Mouse (Mus musculus) left cerebral cortex, postnatal 14 days (tissue): ENCODE measurements around the gene Sec61a1. TPM values are rescaled to one million over a fixed set of nuclear protein-coding genes. Genes with fewer than 3 reads are reported as not detected.

ENCODE experiments used
- DNase-seq, 2 experiments: peaks; one replicate each; pipeline ENCODE4 v3.0.0; 2021 to 2022; ENCODE audit warnings: low spot score in 2 of 2, mixed read lengths in 1 of 2
- intact Hi-C: fragments of 180-260 bp; cut with DNase I; formaldehyde crosslinking; loops from one replicate; pipeline ENCODE4 v1.15.1; 2025
- total RNA-seq, 2 experiments: library from RNA; stranded (reverse); gene quantifications; 2 replicates each; pipeline ENCODE4 v1.2.3; 2021

Sec61a1 gene
- total RNA-seq, 2 experiments from 2014 or later = 103 to 112 TPM

- DNase-seq = no peak
- intact Hi-C loops = no loop called here
These were observed 3.9 kb upstream of the Sec61a1 start for GRCm38 (mm10) chr6:88522606-88523005.

- DNase-seq = no peak
- intact Hi-C loops = no loop called here
These were observed 3.1 kb upstream of the Sec61a1 start for GRCm38 (mm10) chr6:88521821-88522220.

- DNase-seq = no peak
- intact Hi-C loops = no loop called here
These were observed 853 bp downstream of the Sec61a1 start for GRCm38 (mm10) chr6:88517701-88518403.

GRCm38 (mm10) chr6:88516667-88517066 is 2.0 kb downstream of the Sec61a1 start:
- intact Hi-C loops = no loop called here
- no peak for DNase-seq

GRCm38 (mm10) chr6:88515971-88516370 is 2.7 kb downstream of the Sec61a1 start:
- DNase-seq = no peak

GRCm38 (mm10) chr6:88514546-88514945 is 4.2 kb downstream of the Sec61a1 start:
- DNase-seq = peak in 1 of 2 experiments; percentile 28
- intact Hi-C loops = no loop called here

More at GRCm38 (mm10) chr6:88515971-88516370, 2.7 kb downstream of the Sec61a1 start:
- intact Hi-C loops = no loop called here

GRCm38 (mm10) chr6:88513984-88514383 is 4.7 kb downstream of the Sec61a1 start:
- intact Hi-C loops = no loop called here
- DNase-seq = no peak

GRCm38 (mm10) chr6:88503044-88503443 is 15.7 kb downstream of the Sec61a1 start:
- DNase-seq = no peak
- intact Hi-C loops = loop anchor here (5.0 kb wide), 2 partner anchors 316 to 391 kb away; no protein-coding TSS in a partner anchor

- intact Hi-C loops = loop anchor here (5.0 kb wide), 2 partner anchors 315 to 390 kb away; no protein-coding TSS in a partner anchor
- no peak for DNase-seq
These were observed 16.4 kb downstream of the Sec61a1 start for GRCm38 (mm10) chr6:88502030-88502970.

GRCm38 (mm10) chr6:88500405-88500767 is 18.3 kb downstream of the Sec61a1 start:
- intact Hi-C loops = loop anchor here (5.0 kb wide), 2 partner anchors 313 to 388 kb away; no protein-coding TSS in a partner anchor
- no peak for DNase-seq

GRCm38 (mm10) chr6:88499481-88500404 is 19.0 kb downstream of the Sec61a1 start:
- peak; percentile 65 to 69 for DNase-seq
- intact Hi-C loops = loop anchor here (5.0 kb wide), 2 partner anchors 312 to 387 kb away; no protein-coding TSS in a partner anchor

- DNase-seq = no peak
- intact Hi-C loops = no loop called here
These were observed 25.0 kb downstream of the Sec61a1 start for GRCm38 (mm10) chr6:88493712-88494111.

- peak in 1 of 2 experiments; percentile 30 for DNase-seq
- intact Hi-C loops = no loop called here
These were observed 27.9 kb downstream of the Sec61a1 start for GRCm38 (mm10) chr6:88490629-88491354.

- intact Hi-C loops = loop anchor here (10.0 kb wide), 2 partner anchors 305 to 365 kb away; no protein-coding TSS in a partner anchor
- DNase-seq = no peak
These were observed 28.9 kb downstream of the Sec61a1 start for GRCm38 (mm10) chr6:88489834-88490233.

GRCm38 (mm10) chr6:88489026-88489425 is 29.7 kb downstream of the Sec61a1 start:
- intact Hi-C loops = loop anchor here (10.0 kb wide), 2 partner anchors 304 to 364 kb away; no protein-coding TSS in a partner anchor
- peak; percentile 21 to 69 for DNase-seq

- intact Hi-C loops = loop anchor here (10.0 kb wide), 2 partner anchors 302 to 362 kb away; no protein-coding TSS in a partner anchor
- peak; percentile 83 to 84 for DNase-seq
These were observed 31.8 kb downstream of the Sec61a1 start for GRCm38 (mm10) chr6:88486893-88487292.

GRCm38 (mm10) chr6:88485378-88485777 is 33.3 kb downstream of the Sec61a1 start:
- DNase-seq = no peak
- intact Hi-C loops = loop anchor here (10.0 kb wide), 2 partner anchors 301 to 361 kb away; no protein-coding TSS in a partner anchor

GRCm38 (mm10) chr6:88483913-88484312 is 34.8 kb downstream of the Sec61a1 start:
- intact Hi-C loops = loop anchor here (10.0 kb wide), 2 partner anchors 299 to 359 kb away; no protein-coding TSS in a partner anchor
- DNase-seq = no peak
